Mouse (Mus musculus) myocyte (in vitro differentiated cells): Measurements from ENCODE around the gene Taf5l.

Experiments
- POLR2A ChIP-seq: IDR thresholded peaks from one replicate; pipeline ENCODE4 v1.6.1; 2011; ENCODE audit warnings: low read depth, mild to moderate bottlenecking, control low read depth, moderate library complexity; ENCODE audit not compliant: insufficient read length
- USF1 ChIP-seq: IDR thresholded peaks from one replicate; pipeline ENCODE4 v1.6.1; 2011; ENCODE audit warnings: low read depth, mild to moderate bottlenecking, control low read depth, moderate library complexity

GRCm38 (mm10) chr8:123978926-123979325 lies 42.3 kb downstream of the Taf5l start:
- TF ChIP-seq USF1 (no peak), POLR2A (no peak)
